Mouse (Mus musculus) right cerebral cortex, postnatal 25 days (tissue): ENCODE results near the gene Aqp9.

Source experiments
- DNase-seq: peaks from one replicate; pipeline ENCODE4 v3.0.0; 2022

The Aqp9 gene

GRCm38 (mm10) chr9:71063551-71063950 lies 104.9 kb downstream of the Aqp9 start:
- DNase-seq: no peak

GRCm38 (mm10) chr9:71062976-71063375 lies 105.5 kb downstream of the Aqp9 start:
- DNase-seq: no peak

- no peak for DNase-seq
Observed at GRCm38 (mm10) chr9:71062301-71062700, 106.2 kb downstream of the Aqp9 start.
